Mouse (Mus musculus) thymus, adult 2 months (tissue): ENCODE results near the gene Irgc1.

Experiments used
- CTCF ChIP-seq: fragments of 200-500 bp; IDR thresholded peaks from 2 replicates; pipeline ENCODE4 v1.5.1; 2012; ENCODE audit warnings: mild to moderate bottlenecking, control low read depth, low read length, moderate library complexity, borderline replicate concordance; ENCODE audit not compliant: control insufficient read depth, poor library complexity, insufficient read depth; ENCODE audit errors: extremely low read depth
- POLR2A ChIP-seq: fragments of 200-500 bp; IDR thresholded peaks from 2 replicates; pipeline ENCODE4 v1.6.1; 2012; ENCODE audit warnings: mild to moderate bottlenecking, low read length, control low read depth, moderate library complexity; ENCODE audit not compliant: control insufficient read depth, poor library complexity, insufficient read depth; ENCODE audit errors: extremely low read depth

GRCm38 (mm10) chr7:24457726-24458370, 5.8 kb upstream of the Irgc1 start:
- TF ChIP-seq CTCF: no peak
- TF ChIP-seq POLR2A: no peak
